Mouse (Mus musculus) small intestine, adult 2 months (tissue): ENCODE results near the gene Taldo1. TPM values are rescaled to one million over a fixed set of nuclear protein-coding genes. Genes with fewer than 3 reads are reported as not detected.

Source experiments
- H3K27ac ChIP-seq: fragments of 200-500 bp; 2 replicates; pipeline ENCODE4 v1.5.1; 2012; ENCODE audit warnings: low read depth, low read length, control low read depth, inconsistent platforms; ENCODE audit not compliant: insufficient read depth
- H3K27me3 ChIP-seq: fragments of 200-500 bp; 2 replicates; pipeline ENCODE4 v1.6.1; 2012; ENCODE audit warnings: mild to moderate bottlenecking, moderate library complexity, low read length, inconsistent platforms; ENCODE audit not compliant: control insufficient read depth, insufficient read depth
- H3K36me3 ChIP-seq: fragments of 200-500 bp; 2 replicates; pipeline ENCODE4 v1.6.1; 2012; ENCODE audit warnings: mild to moderate bottlenecking, low read length, control low read depth, inconsistent platforms; ENCODE audit not compliant: control insufficient read depth, insufficient read depth
- H3K4me1 ChIP-seq: fragments of 200-500 bp; 2 replicates; pipeline ENCODE4 v1.6.1; 2012; ENCODE audit warnings: low read length, inconsistent platforms, mixed read lengths; ENCODE audit not compliant: control insufficient read depth, insufficient read depth, insufficient read length
- H3K4me3 ChIP-seq: fragments of 200-500 bp; 2 replicates; pipeline ENCODE4 v1.5.1; 2012; ENCODE audit warnings: low read depth, mild to moderate bottlenecking, control low read depth, inconsistent platforms, low read length, moderate library complexity
- CTCF ChIP-seq: fragments of 200-500 bp; IDR thresholded peaks from 2 replicates; pipeline ENCODE4 v1.5.1; 2012; ENCODE audit warnings: low read depth, mild to moderate bottlenecking, control low read depth, inconsistent platforms, low read length, moderate library complexity, mixed read lengths; ENCODE audit not compliant: insufficient replicate concordance, insufficient read length; ENCODE audit errors: extremely low read depth
- POLR2A ChIP-seq: fragments of 200-500 bp; IDR thresholded peaks from 2 replicates; pipeline ENCODE4 v1.6.1; 2012; ENCODE audit warnings: low read depth, mild to moderate bottlenecking, control low read depth, inconsistent platforms, low read length, moderate library complexity
- WGBS: fragments of 180-500 bp; shearing (Covaris S2); methylation state at CpG from one replicate; pipeline ENCODE4 v1.1.7; 2018; 5-methylcytosine and 5-hydroxymethylcytosine counted together
- polyA plus RNA-seq: library from polyadenylated mRNA; depleted of rRNA; stranded (reverse); fragments of >200 nt; gene quantifications from 2 replicates; pipeline ENCODE4 v1.2.3, GENCODE M21; 2012

Taldo1 gene
- polyA plus RNA-seq, 1 experiment = 473 TPM

- Histone ChIP-seq H3K4me1 (peaks cover 11% of the 10 kb centered on the region), H3K36me3 (peaks cover 34% of the 10 kb centered on the region), H3K27me3 (no peaks in the 10 kb centered on the region), H3K4me3 (no peak overlapping the region), H3K27ac (no peak overlapping the region)
- WGBS = 66% methylated on average over 5 of the region's 5 CpGs
- TF ChIP-seq CTCF (no peak), POLR2A (no peak)
These were observed 36.7 kb downstream of the Taldo1 start for GRCm38 (mm10) chr7:141428701-141429100.

- 27% methylated on average over 19 of the region's 19 CpGs for WGBS
- TF ChIP-seq CTCF = no peak
- TF ChIP-seq POLR2A = no peak
- H3K4me1 ChIP-seq = peaks cover 16% of the 10 kb centered on the region
- no peak within 1 kb of the TSS for H3K4me3 ChIP-seq
- H3K27me3 ChIP-seq = no peaks in the 10 kb centered on the region
- no peak within 1 kb of the TSS for H3K27ac ChIP-seq
- H3K36me3 ChIP-seq = peaks cover 38% of the 10 kb centered on the region
These were observed 37.3 kb downstream of the Taldo1 start, which contains the start of gene Cend1 for GRCm38 (mm10) chr7:141429310-141429709. Cend1 (minus strand) TSS chr7:141429491.

GRCm38 (mm10) chr7:141429840-141430584 is 38.0 kb downstream of the Taldo1 start:
- TF ChIP-seq POLR2A (no peak), CTCF (no peak)
- H3K4me3 ChIP-seq = no peak overlapping the region
- no peak overlapping the region for H3K27ac ChIP-seq
- H3K4me1 ChIP-seq = peaks cover 23% of the 10 kb centered on the region
- H3K27me3 ChIP-seq = no peaks in the 10 kb centered on the region
- WGBS = 78% methylated on average over 9 of the region's 9 CpGs
- peaks cover 38% of the 10 kb centered on the region for H3K36me3 ChIP-seq

- no peaks in the 10 kb centered on the region for H3K27me3 ChIP-seq
- TF ChIP-seq CTCF = no peak
- H3K4me1 ChIP-seq = peaks cover 27% of the 10 kb centered on the region
- no peak overlapping the region for H3K27ac ChIP-seq
- 95% methylated on average over 9 of the region's 9 CpGs for WGBS
- H3K4me3 ChIP-seq = no peak overlapping the region
- peaks cover 38% of the 10 kb centered on the region for H3K36me3 ChIP-seq
These were observed 38.7 kb downstream of the Taldo1 start for GRCm38 (mm10) chr7:141430585-141431240.

- Histone ChIP-seq H3K27me3 (no peaks in the 10 kb centered on the region), H3K4me1 (peaks cover 35% of the 10 kb centered on the region), H3K36me3 (peaks cover 38% of the 10 kb centered on the region), H3K4me3 (no peak overlapping the region), H3K27ac (no peak overlapping the region)
- WGBS = 94% methylated on average over 19 of the region's 19 CpGs
- TF ChIP-seq CTCF (no peak), POLR2A (no peak)
These were observed 39.6 kb downstream of the Taldo1 start for GRCm38 (mm10) chr7:141431434-141432185.

- Histone ChIP-seq H3K36me3 (peaks cover 38% of the 10 kb centered on the region), H3K4me1 (peaks cover 34% of the 10 kb centered on the region), H3K27ac (no peak overlapping the region), H3K27me3 (no peaks in the 10 kb centered on the region), H3K4me3 (no peak overlapping the region)
- TF ChIP-seq POLR2A = no peak
- no peak for TF ChIP-seq CTCF
- 85% methylated on average over 8 of the region's 8 CpGs for WGBS
These were observed 40.2 kb downstream of the Taldo1 start for GRCm38 (mm10) chr7:141432186-141432611.
